Comparison of ENCODE assay signal across 15 mouse cellular contexts in the genomic region with DNA sequence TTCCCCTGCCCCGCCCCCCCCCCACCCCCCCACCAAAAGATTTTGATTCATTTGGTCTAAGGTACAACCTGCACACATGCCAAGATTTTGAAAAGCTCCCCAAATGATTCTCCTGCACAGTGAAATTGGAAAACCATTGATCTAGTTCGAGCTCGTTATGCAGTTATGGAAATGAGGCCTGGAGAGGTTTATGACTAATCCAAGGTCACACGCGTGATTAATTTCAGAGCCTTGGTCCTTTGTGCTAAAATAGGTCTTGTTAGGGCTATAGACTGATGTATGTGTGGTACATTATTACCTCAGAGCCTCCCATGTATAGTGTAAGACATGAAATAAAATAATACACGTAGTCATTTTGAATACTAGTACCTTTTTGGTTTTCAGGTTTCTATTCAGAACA.
"Had no signal": no experiment of that assay in that cellular context is flagged by ENCODE, and none has a peak within 500 bp of the region (broad histone marks: within the 10 kb centered on the region; RNA-seq: fewer than 3 reads in every experiment).

No protein-coding gene starts in this region.

- H3K27me3 ChIP-seq: megakaryocyte, embryonic 14.5 days; midbrain, embryonic 13.5 days; midbrain, embryonic 15.5 days; neural tube, embryonic 12.5 days; stomach, embryonic 15.5 days had no signal

- H3K4me3 ChIP-seq: midbrain, embryonic 13.5 days; midbrain, embryonic 15.5 days; neural tube, embryonic 12.5 days; stomach, embryonic 15.5 days had no signal

- H3K9ac ChIP-seq: lung, embryonic 14.5 days; midbrain, embryonic 13.5 days; midbrain, embryonic 15.5 days; neural tube, embryonic 12.5 days; stomach, embryonic 15.5 days had no signal

- H3K36me3 ChIP-seq: midbrain, embryonic 13.5 days; midbrain, embryonic 15.5 days; neural tube, embryonic 12.5 days; stomach, embryonic 15.5 days had no signal

- H3K9me3 ChIP-seq: megakaryocyte, embryonic 14.5 days; midbrain, embryonic 13.5 days; midbrain, embryonic 15.5 days; neural tube, embryonic 12.5 days; stomach, embryonic 15.5 days had no signal

- H3K4me2 ChIP-seq: lung, embryonic 14.5 days; midbrain, embryonic 11.5 days; midbrain, embryonic 13.5 days; midbrain, embryonic 15.5 days; neural tube, embryonic 12.5 days; stomach, embryonic 15.5 days had no signal

- ATAC-seq: midbrain, embryonic 13.5 days; midbrain, embryonic 15.5 days had no signal

- H3K27ac ChIP-seq: macrophage; midbrain, embryonic 13.5 days; midbrain, embryonic 15.5 days; neural tube, embryonic 12.5 days had no signal

- DNase-seq: lung, adult 18-20 months; lung, embryonic 14.5 days; lung, postnatal 10 days; lung, postnatal 36 days; right cerebral cortex, postnatal 14 days; thymus, adult 2 months; thymus, postnatal 25 days; thymus, postnatal 4 days had no signal
